Mouse (Mus musculus): ENCODE measurements around the gene Zfp180. TPM values are rescaled to one million over a fixed set of nuclear protein-coding genes. Genes with fewer than 3 reads are reported as not detected.

Gene Zfp180
- polyA plus RNA-seq, 1 experiment from 2014 or later, result 38.6 TPM

DNA sequence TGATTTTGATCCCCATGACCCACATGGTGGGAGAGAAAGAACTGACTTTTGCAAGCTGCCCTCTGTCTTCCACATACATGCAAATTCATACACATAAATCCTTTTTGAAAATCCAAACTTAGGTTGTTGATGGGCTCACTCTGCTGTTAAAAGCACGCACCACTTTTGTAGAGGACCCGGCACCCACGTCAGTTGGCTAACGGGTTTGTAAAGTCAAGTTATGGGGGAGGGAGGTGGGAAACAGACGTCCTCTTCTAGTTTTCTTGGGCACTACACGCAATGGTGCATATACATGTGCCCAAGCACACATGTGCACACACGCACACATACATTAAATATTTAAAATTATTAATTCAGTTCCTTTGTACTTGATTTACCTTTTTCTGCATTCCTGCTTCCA is 29.1 kb downstream of the Zfp180 start:
- no peak overlapping the region for H3K27ac ChIP-seq (ENCODE audit: low read depth, low read length)
- no peaks in the 10 kb centered on the region for H3K27me3 ChIP-seq (ENCODE audit: control insufficient read depth, insufficient read depth, low read length)
- 98% methylated on average over 7 of the region's 7 CpGs for WGBS
- no peak overlapping the region for H3K4me3 ChIP-seq (ENCODE audit: low read depth, low read length)
- H3K4me1 ChIP-seq (ENCODE audit: control insufficient read depth, insufficient read depth, low read length), result 0 out of 2 replicates have a peak, but pooled peaks cover 7% of the 10 kb centered on the region
- H3K4me2 ChIP-seq (ENCODE audit: low read depth, low read length), result no peak overlapping the region
- no peak for ATAC-seq (ENCODE audit: low read depth)
- H3K9me3 ChIP-seq (ENCODE audit: control insufficient read depth, low read length), result peaks cover 30% of the 10 kb centered on the region
- H3K9ac ChIP-seq (replicated peaks; ENCODE audit: low read depth, low read length), result no peak overlapping the region
- peaks cover 21% of the 10 kb centered on the region for H3K36me3 ChIP-seq (ENCODE audit: control insufficient read depth, insufficient read depth, low read length)

GRCm38 (mm10) chr7:24111772-24112155 is 30.0 kb downstream of the Zfp180 start:
- H3K4me1 ChIP-seq (ENCODE audit: control insufficient read depth, insufficient read depth, low read length), result 0 out of 2 replicates have a peak, but pooled peaks cover 7% of the 10 kb centered on the region
- no peak overlapping the region; the same call in 1 of the 2 replicates for H3K9ac ChIP-seq (replicated peaks; ENCODE audit: low read depth, low read length)
- WGBS, result 4% methylated on average over 9 of the region's 9 CpGs
- no peak overlapping the region for H3K27ac ChIP-seq (ENCODE audit: low read depth, low read length)
- peaks cover 21% of the 10 kb centered on the region for H3K9me3 ChIP-seq (ENCODE audit: control insufficient read depth, low read length)
- H3K4me2 ChIP-seq (ENCODE audit: low read depth, low read length), result peak overlapping the region; percentile 72
- peaks cover 12% of the 10 kb centered on the region; the same call in 1 of the 2 replicates for H3K36me3 ChIP-seq (ENCODE audit: control insufficient read depth, insufficient read depth, low read length)
- H3K4me3 ChIP-seq (ENCODE audit: low read depth, low read length), result peak overlapping the region; percentile 70
- H3K27me3 ChIP-seq (ENCODE audit: control insufficient read depth, insufficient read depth, low read length), result no peaks in the 10 kb centered on the region
- peak; percentile 75 for ATAC-seq (ENCODE audit: low read depth)

GRCm38 (mm10) chr7:24112156-24112856 is 30.6 kb downstream of the Zfp180 start, which contains the start of gene Zfp112:
Gene Zfp112, plus strand, starts transcription at chr7:24112314.
- peaks cover 8% of the 10 kb centered on the region; the same call in 1 of the 2 replicates for H3K36me3 ChIP-seq (ENCODE audit: control insufficient read depth, insufficient read depth, low read length)
- H3K9ac ChIP-seq (replicated peaks; ENCODE audit: low read depth, low read length), result peak within 1 kb of the TSS; percentile 78
- ATAC-seq (ENCODE audit: low read depth), result peak; percentile 97
- peak within 1 kb of the TSS; percentile 70 for H3K4me3 ChIP-seq (ENCODE audit: low read depth, low read length)
- H3K27me3 ChIP-seq (ENCODE audit: control insufficient read depth, insufficient read depth, low read length), result no peaks in the 10 kb centered on the region
- 1% methylated on average over 23 of the region's 23 CpGs for WGBS
- 0 out of 2 replicates have a peak, but pooled peaks cover 7% of the 10 kb centered on the region for H3K4me1 ChIP-seq (ENCODE audit: control insufficient read depth, insufficient read depth, low read length)
- peak within 1 kb of the TSS; percentile 48 for H3K27ac ChIP-seq (ENCODE audit: low read depth, low read length)
- H3K9me3 ChIP-seq (ENCODE audit: control insufficient read depth, low read length), result peaks cover 15% of the 10 kb centered on the region
- peak within 1 kb of the TSS; percentile 72 for H3K4me2 ChIP-seq (ENCODE audit: low read depth, low read length)

- H3K9ac ChIP-seq (replicated peaks; ENCODE audit: low read depth, low read length), result peak overlapping the region; percentile 78
- 13% methylated on average over 12 of the region's 12 CpGs for WGBS
These were observed 31.3 kb downstream of the Zfp180 start for GRCm38 (mm10) chr7:24113001-24113400.

GRCm38 (mm10) chr7:24116655-24117054 is 34.9 kb downstream of the Zfp180 start:
- no peak overlapping the region for H3K4me2 ChIP-seq (ENCODE audit: low read depth, low read length)
- WGBS, result 89% methylated on average over 4 of the region's 4 CpGs
- no peaks in the 10 kb centered on the region for H3K9me3 ChIP-seq (ENCODE audit: control insufficient read depth, low read length)
- H3K4me1 ChIP-seq (ENCODE audit: control insufficient read depth, insufficient read depth, low read length), result 0 out of 2 replicates have a peak, but pooled peaks cover 7% of the 10 kb centered on the region
- no peak overlapping the region for H3K9ac ChIP-seq (replicated peaks; ENCODE audit: low read depth, low read length)
- no peak overlapping the region for H3K27ac ChIP-seq (ENCODE audit: low read depth, low read length)
- no peak for ATAC-seq (ENCODE audit: low read depth)
- no peak overlapping the region for H3K4me3 ChIP-seq (ENCODE audit: low read depth, low read length)
- H3K27me3 ChIP-seq (ENCODE audit: control insufficient read depth, insufficient read depth, low read length), result no peaks in the 10 kb centered on the region
- H3K36me3 ChIP-seq (ENCODE audit: control insufficient read depth, insufficient read depth, low read length), result no peaks in the 10 kb centered on the region

More at GRCm38 (mm10) chr7:24113001-24113400, 31.3 kb downstream of the Zfp180 start:
- H3K27me3 ChIP-seq (ENCODE audit: control insufficient read depth, insufficient read depth, low read length), result no peaks in the 10 kb centered on the region
- no peak for ATAC-seq (ENCODE audit: low read depth)
- peaks cover 8% of the 10 kb centered on the region for H3K9me3 ChIP-seq (ENCODE audit: control insufficient read depth, low read length)
- peaks cover under 1% of the 10 kb centered on the region; the same call in 1 of the 2 replicates for H3K36me3 ChIP-seq (ENCODE audit: control insufficient read depth, insufficient read depth, low read length)
- H3K27ac ChIP-seq (ENCODE audit: low read depth, low read length), result peak overlapping the region; percentile 48; the same call in 1 of the 2 replicates
- 0 out of 2 replicates have a peak, but pooled peaks cover 7% of the 10 kb centered on the region for H3K4me1 ChIP-seq (ENCODE audit: control insufficient read depth, insufficient read depth, low read length)
- peak overlapping the region; percentile 70 for H3K4me3 ChIP-seq (ENCODE audit: low read depth, low read length)
- peak overlapping the region; percentile 72 for H3K4me2 ChIP-seq (ENCODE audit: low read depth, low read length)

GRCm38 (mm10) chr7:24133425-24133995 is 51.8 kb downstream of the Zfp180 start:
- H3K27me3 ChIP-seq (ENCODE audit: control insufficient read depth, insufficient read depth, low read length), result no peaks in the 10 kb centered on the region
- H3K9ac ChIP-seq (replicated peaks; ENCODE audit: low read depth, low read length), result peak overlapping the region; percentile 64
- H3K36me3 ChIP-seq (ENCODE audit: control insufficient read depth, insufficient read depth, low read length), result peaks cover 5% of the 10 kb centered on the region; the same call in 1 of the 2 replicates
- peak overlapping the region; percentile 23; the same call in 1 of the 2 replicates for H3K27ac ChIP-seq (ENCODE audit: low read depth, low read length)
- 20% methylated on average over 6 of the region's 6 CpGs for WGBS
- peak; percentile 38 for ATAC-seq (ENCODE audit: low read depth)
- H3K4me2 ChIP-seq (ENCODE audit: low read depth, low read length), result peak overlapping the region; percentile 68
- H3K4me3 ChIP-seq (ENCODE audit: low read depth, low read length), result peak overlapping the region; percentile 54
- H3K9me3 ChIP-seq (ENCODE audit: control insufficient read depth, low read length), result no peaks in the 10 kb centered on the region
- peaks cover 9% of the 10 kb centered on the region for H3K4me1 ChIP-seq (ENCODE audit: control insufficient read depth, insufficient read depth, low read length)

DNA sequence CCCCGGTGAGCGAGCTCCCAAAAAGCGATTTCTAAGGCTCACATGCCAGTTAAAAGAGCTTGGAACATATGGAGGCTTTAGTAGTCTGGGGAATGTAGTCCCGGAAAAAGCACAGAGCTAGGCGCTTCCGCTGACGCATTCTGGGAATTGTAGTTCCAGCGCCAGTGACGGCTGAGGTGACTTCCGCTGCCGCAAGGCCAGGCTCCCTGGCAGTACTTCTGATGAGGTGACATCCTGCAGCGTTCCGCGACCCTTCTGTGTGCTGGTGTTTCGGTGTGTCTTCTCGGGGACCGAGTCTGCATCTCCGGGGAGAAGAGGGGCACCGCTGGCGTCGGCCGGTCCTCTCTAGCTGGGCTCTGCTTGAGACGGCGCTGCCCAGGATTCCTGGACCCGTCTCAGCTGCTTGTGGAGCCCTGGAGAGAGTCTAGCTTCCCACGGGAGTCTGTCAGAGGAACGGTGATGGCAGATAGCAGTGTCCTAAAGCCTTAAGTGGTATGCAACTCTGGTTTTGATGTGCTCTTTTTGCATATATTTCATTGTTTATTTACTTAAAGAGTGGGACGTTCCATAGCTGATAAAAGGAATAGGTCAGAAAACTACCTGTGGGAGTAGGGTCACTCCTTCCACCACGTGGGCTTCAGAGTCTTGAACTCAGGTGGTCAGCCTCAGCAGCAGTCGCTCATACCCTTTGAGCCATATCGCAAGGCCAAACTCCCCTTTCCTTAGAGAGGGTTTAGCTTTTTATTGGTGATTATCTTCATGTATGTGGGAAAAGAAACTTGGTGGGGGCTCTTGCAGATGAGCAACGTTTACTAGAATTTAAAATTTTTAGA is 52.5 kb downstream of the Zfp180 start, which contains the start of gene Zfp235:
TSS of gene Zfp235 (plus strand) at position 174 of the 833 bp plus-strand sequence.
- Histone ChIP-seq H3K36me3 (ENCODE audit: control insufficient read depth, insufficient read depth, low read length) (peaks cover 11% of the 10 kb centered on the region; the same call in 1 of the 2 replicates), H3K4me2 (ENCODE audit: low read depth, low read length) (peak within 1 kb of the TSS; percentile 68), H3K27me3 (ENCODE audit: control insufficient read depth, insufficient read depth, low read length) (no peaks in the 10 kb centered on the region), H3K4me1 (ENCODE audit: control insufficient read depth, insufficient read depth, low read length) (peaks cover 9% of the 10 kb centered on the region), H3K9me3 (ENCODE audit: control insufficient read depth, low read length) (no peaks in the 10 kb centered on the region), H3K9ac (replicated peaks; ENCODE audit: low read depth, low read length) (peak within 1 kb of the TSS; percentile 64), H3K4me3 (ENCODE audit: low read depth, low read length) (peak within 1 kb of the TSS; percentile 54), H3K27ac (ENCODE audit: low read depth, low read length) (peak within 1 kb of the TSS; percentile 23; the same call in 1 of the 2 replicates)
- WGBS, result 3% methylated on average over 32 of the region's 32 CpGs
- ATAC-seq (ENCODE audit: low read depth), result peak; percentile 95

DNA sequence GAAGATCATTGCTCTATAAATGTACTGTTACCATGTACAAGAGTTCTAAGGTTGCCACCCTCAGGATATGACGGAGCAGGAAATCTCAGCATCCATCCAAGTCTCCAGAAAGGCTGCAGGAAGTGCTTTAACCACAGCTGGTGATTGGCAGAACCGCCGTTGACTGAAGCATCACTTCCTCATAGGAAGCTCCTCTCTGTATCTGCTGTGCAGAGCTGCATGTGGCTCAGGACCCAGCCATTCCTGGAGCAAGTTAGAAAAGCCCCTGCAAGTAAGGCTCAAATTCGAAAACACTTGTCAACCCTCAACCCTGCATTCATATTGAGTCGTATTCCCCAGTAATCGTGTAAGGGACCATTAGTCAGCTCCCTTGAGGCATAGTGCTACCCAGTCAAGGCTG is 60.8 kb downstream of the Zfp180 start:
- Histone ChIP-seq H3K27ac (ENCODE audit: low read depth, low read length) (no peak overlapping the region), H3K4me3 (ENCODE audit: low read depth, low read length) (no peak overlapping the region), H3K36me3 (ENCODE audit: control insufficient read depth, insufficient read depth, low read length) (peaks cover 25% of the 10 kb centered on the region), H3K9me3 (ENCODE audit: control insufficient read depth, low read length) (no peaks in the 10 kb centered on the region), H3K9ac (replicated peaks; ENCODE audit: low read depth, low read length) (no peak overlapping the region), H3K4me2 (ENCODE audit: low read depth, low read length) (no peak overlapping the region), H3K4me1 (ENCODE audit: control insufficient read depth, insufficient read depth, low read length) (no peaks in the 10 kb centered on the region), H3K27me3 (ENCODE audit: control insufficient read depth, insufficient read depth, low read length) (no peaks in the 10 kb centered on the region)
- 93% methylated on average over 6 of the region's 6 CpGs for WGBS
- ATAC-seq (ENCODE audit: low read depth), result no peak
